Mouse (Mus musculus) frontal cortex, postnatal 14 days (tissue): Measurements from ENCODE around the gene Fat1.

Experiments used
- DNase-seq, 2 experiments: peaks; one replicate each; pipeline ENCODE4 v3.0.0; 2022; ENCODE audit warnings: low spot score in 2 of 2

Gene Fat1

GRCm38 (mm10) chr8:44962572-44963231 lies 27.5 kb downstream of the Fat1 start:
- no peak for DNase-seq

- no peak for DNase-seq
Observed at GRCm38 (mm10) chr8:44967521-44968039, 32.3 kb downstream of the Fat1 start.

- DNase-seq = no peak
Observed at GRCm38 (mm10) chr8:44970093-44970492, 34.8 kb downstream of the Fat1 start.

- DNase-seq = no peak
Observed at GRCm38 (mm10) chr8:44971346-44971745, 36.1 kb downstream of the Fat1 start.

DNA sequence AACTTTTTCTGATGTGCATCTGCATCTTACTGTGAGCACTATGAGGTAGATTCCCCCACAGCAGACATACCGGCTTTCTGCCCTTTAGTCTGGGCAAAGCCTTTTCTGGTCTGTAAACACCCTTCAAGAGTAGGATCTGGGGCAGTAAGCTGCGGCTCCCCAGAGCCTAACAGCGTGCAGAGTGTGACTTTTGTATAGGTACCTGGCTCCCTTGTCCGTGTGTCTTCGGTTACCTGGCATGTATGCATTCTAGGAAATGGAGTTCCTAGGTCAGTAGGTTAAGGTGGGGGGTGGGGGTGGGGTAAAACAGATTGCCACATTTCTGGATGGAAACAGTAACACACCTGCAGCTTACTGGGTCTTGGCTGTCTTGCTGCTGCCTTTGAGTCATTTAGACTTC lies 36.7 kb downstream of the Fat1 start:
- no peak for DNase-seq

GRCm38 (mm10) chr8:44975113-44975512 lies 39.9 kb downstream of the Fat1 start:
- no peak for DNase-seq

DNA sequence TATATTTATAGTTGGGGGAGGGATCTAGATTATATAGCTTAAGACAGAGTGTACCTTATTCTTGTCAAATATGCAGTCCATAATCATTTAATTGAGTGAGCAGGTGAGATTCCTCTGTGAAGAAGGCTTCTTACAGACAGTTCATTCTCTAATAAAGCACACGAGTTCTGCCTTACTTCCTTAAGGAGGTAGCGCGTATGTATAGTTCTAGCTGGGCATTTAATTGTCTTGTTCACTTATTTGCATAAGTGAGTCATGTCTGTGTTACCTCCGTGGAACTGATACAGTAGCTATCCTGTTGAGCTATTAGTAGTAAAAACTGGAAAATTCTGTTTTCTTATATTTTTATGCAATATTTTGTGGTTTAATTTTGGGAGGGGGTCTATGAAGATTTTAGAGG lies 40.4 kb downstream of the Fat1 start:
- no peak for DNase-seq

GRCm38 (mm10) chr8:44978622-44979021 lies 43.4 kb downstream of the Fat1 start:
- DNase-seq = no peak

GRCm38 (mm10) chr8:44979245-44979644 lies 44.0 kb downstream of the Fat1 start:
- DNase-seq = no peak

DNA sequence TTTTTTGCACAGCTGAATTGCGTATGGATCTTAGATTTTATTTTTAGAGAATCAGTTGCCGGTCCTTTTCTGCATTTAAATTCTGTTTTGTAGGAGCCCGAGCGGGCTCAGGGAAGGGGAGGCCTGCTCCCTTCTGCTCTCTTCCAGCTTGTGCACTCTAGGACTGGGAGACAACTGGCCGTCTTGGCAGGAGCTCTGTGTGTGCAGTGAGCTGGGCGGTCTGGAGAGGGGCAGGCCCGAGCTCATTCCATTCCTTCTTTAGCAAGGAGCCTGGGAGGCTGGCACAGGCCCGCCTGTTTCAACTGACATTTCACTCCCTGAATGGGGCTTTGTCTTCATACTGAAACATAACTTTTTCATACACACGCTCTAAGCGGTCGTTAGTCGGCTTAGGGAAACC lies 44.8 kb downstream of the Fat1 start:
- peak in 1 of 2 experiments; percentile 42 for DNase-seq

DNA sequence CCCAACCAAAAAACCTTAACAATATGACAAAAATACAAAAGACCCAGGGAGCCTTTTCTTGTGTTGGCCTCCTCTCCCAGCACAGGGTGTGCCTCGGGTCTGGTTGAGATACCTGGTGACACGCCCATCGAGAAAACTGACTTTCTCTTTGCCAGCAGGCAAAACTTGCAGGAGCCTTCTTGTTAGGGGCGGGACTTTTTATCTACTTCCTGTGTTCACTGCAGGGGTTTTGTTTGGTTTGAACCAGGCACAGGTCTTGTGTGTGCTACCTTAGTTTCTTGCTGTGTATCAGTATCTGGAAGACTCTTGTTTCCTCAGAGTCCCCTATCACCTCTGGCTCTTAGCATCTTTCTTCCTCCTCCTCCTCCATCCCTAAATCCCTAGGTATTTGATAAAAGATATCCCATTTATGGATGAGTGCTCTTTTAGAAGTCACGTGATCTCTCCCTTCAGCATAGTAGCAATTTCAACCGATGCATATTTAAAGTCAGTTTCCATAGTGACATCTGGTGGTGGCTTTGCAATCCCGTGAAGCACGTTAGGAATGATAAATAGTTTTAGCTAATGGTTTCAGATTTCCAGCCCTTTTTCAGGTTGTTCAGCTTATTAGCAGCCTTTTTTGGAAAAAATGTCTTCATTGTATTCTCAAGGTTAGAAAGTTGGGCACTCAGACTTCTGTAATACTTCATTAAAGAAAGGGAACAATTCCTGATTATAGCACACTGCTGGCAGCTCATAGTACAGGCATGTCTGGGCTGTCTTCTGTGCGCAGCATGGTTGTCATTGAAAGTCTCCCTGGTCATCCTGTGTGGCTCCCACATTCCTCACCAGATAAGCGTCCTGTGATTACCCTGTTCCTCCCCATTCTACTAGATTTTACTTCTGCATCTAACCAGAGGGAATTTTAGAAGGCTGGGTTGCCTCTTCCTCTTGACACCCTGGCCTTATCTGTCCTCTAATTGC lies 50.4 kb downstream of the Fat1 start:
- DNase-seq = no peak

DNA sequence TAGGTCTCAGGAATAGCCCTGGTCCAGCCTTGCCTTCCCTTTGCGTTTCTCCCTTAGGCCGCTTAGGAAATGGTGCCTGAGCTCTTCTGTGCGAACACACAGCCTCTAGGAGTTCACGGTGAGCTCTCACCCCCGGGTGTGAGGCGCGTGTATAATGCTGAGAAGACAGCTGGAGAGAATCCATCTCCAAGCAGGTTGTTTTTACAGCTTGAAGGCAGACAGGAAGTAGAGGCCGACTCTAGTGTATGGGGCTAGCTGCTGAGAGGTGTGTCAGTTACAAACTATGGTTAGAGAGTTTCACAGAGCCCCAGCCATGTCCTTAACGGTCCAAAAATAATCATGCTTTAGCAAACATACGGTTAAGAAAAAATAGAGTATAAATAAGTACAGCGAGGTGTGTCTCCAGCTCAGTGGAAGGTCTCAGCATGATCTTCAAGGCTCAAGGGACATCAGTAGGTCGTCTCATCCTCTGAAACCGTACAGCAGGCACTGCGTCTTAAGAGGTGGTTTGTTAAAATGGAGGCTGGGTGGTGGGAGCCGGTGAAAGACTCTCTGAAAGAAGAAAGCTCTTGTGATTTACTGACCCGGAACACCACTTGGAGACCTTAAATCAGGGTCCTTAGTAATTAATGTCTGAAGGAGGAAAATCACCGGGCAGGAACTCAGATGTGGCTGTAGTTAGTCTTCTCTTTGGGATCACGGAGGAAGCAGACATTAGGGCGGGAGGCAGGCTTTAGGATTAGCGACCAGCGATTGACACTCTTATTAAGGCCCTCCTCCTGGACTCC lies 56.6 kb downstream of the Fat1 start:
- no peak for DNase-seq

GRCm38 (mm10) chr8:44992664-44993063 lies 57.4 kb downstream of the Fat1 start:
- DNase-seq = no peak

GRCm38 (mm10) chr8:44993376-44993775 lies 58.1 kb downstream of the Fat1 start:
- DNase-seq = no peak

DNA sequence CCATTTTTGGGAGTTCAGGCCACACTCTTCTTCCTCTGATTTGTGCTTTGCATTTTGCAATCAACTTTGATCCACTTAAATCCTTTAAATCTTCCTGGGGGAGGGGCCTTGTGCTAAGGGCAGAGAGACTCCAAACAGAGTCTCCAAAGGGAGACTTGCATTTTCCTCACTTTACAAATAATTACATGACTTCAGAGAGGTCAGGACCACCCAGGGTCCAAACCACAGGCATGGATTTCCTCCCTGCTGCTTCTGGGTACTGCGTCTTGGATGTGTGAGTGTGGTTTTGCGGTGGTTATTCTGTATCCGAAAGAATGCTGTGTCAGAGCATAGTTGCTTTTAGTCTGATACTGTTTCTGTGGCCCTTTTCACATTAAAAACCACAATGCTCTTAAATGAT lies 61.2 kb downstream of the Fat1 start:
- no peak for DNase-seq

- no peak for DNase-seq
Observed at GRCm38 (mm10) chr8:44997321-44997720, 62.1 kb downstream of the Fat1 start.

- DNase-seq = no peak
Observed at GRCm38 (mm10) chr8:44997829-44998228, 62.6 kb downstream of the Fat1 start.

GRCm38 (mm10) chr8:44998275-44998674 lies 63.0 kb downstream of the Fat1 start:
- DNase-seq = no peak

DNA sequence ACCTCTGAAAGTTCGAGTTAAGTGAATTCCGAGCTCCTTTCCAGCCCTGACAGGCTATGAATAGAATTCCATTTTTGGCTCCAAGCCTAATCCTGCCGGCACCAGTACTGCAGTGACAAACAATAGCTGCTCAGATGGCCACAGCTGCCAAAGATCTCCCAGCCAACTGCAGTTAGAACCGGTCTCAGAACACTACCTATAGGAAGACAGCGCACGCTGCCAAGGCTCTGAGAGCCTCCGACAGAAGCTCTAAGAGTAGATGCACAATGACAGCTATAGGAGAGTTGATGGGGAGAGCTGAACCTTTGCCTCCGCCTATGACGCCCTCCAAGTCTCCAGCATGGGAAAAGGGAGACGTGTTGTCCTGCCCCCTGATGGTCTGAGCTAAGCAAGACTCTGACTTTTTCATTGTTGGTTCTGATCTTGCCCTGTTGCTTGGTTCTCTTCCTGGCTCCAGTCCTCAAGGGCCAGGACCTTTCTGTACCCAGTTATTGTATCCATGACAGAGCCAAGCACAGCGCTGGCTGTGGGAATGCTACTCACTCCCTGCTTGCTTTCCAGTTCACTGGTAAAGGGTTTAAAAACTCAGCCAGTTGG lies 63.5 kb downstream of the Fat1 start:
- DNase-seq = peak; percentile 27 to 35

DNA sequence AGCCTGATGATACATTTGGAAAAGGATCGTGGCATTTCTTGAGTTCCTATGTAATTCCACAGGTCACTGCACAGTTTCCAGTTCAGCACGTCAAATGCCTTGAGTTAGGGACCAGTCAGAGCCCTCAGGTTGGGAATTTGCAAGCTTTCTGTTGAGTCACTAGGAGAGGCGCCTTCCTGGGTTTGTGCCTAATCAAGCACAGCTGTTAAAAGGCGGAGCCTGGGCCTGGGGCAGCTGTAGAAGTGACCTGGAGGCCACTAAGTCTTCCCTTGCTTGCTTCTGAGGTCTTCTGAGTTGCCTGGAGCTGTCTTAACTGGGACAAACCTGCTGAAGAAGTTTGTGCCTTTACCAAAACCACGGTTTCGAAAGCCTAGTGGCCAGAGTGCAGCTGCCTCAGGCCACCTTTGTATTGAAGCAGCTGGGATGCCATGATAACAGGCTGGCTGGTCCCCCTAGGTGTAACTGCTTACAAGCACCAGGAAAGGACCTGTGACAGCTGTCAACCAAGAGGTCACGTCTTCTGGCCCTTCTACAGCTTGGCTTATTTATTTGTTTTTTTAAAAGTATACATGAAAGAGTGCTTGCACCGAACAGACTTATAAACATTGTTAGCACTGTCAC lies 66.4 kb downstream of the Fat1 start:
- DNase-seq = no peak

GRCm38 (mm10) chr8:45002686-45003085 lies 67.4 kb downstream of the Fat1 start:
- DNase-seq = no peak
